Mouse (Mus musculus) spleen, postnatal 14 days (tissue): Measurements from ENCODE around the gene Rln3.
A peak's percentile ranks its signal among the peaks of the same experiment; 100 is the strongest.

Experiments
- DNase-seq, 2 experiments: peaks; one replicate each; pipeline ENCODE4 v3.0.0; 2021 to 2022; ENCODE audit warnings: low spot score in 2 of 2

Gene Rln3

GRCm38 (mm10) chr8:84065457-84066072 is 20.8 kb upstream of the Rln3 start:
- no peak for DNase-seq

- DNase-seq = no peak
Observed at GRCm38 (mm10) chr8:84065037-84065436, 20.2 kb upstream of the Rln3 start, which contains the start of gene Gm10643. TSS of gene Gm10643 (minus strand) at chr8:84065137.

GRCm38 (mm10) chr8:84063861-84064610 is 19.2 kb upstream of the Rln3 start:
- peak; percentile 26 to 59 for DNase-seq

- DNase-seq = no peak
Observed at GRCm38 (mm10) chr8:84060245-84060644, 15.4 kb upstream of the Rln3 start.

GRCm38 (mm10) chr8:84059226-84059625 is 14.4 kb upstream of the Rln3 start:
- no peak for DNase-seq

GRCm38 (mm10) chr8:84057827-84058226 is 13.0 kb upstream of the Rln3 start:
- no peak for DNase-seq

- no peak for DNase-seq
Observed at GRCm38 (mm10) chr8:84053229-84053628, 8.4 kb upstream of the Rln3 start.

GRCm38 (mm10) chr8:84052746-84053145 is 7.9 kb upstream of the Rln3 start:
- no peak for DNase-seq

GRCm38 (mm10) chr8:84048171-84048570 is 3.4 kb upstream of the Rln3 start:
- no peak for DNase-seq

GRCm38 (mm10) chr8:84046505-84046904 is 1.7 kb upstream of the Rln3 start:
- no peak for DNase-seq

- DNase-seq = no peak
Observed at GRCm38 (mm10) chr8:84044103-84044502, 697 bp downstream of the Rln3 start.

GRCm38 (mm10) chr8:84042948-84043342 is 1.9 kb downstream of the Rln3 start:
- no peak for DNase-seq

- peak; percentile 32 to 60 for DNase-seq
Observed at GRCm38 (mm10) chr8:84042066-84042947, 2.5 kb downstream of the Rln3 start, which contains the start of gene Il27ra. TSS of gene Il27ra (minus strand) at chr8:84042589.

- DNase-seq = peak; percentile 49 to 70
Observed at GRCm38 (mm10) chr8:84039050-84039449, 5.8 kb downstream of the Rln3 start.

- no peak for DNase-seq
Observed at GRCm38 (mm10) chr8:84038015-84038414, 6.8 kb downstream of the Rln3 start.

GRCm38 (mm10) chr8:84032777-84033176 is 12.0 kb downstream of the Rln3 start:
- no peak for DNase-seq

- no peak for DNase-seq
Observed at GRCm38 (mm10) chr8:84029272-84029671, 15.5 kb downstream of the Rln3 start.

- peak in 1 of 2 experiments; percentile 50 for DNase-seq
Observed at GRCm38 (mm10) chr8:84027449-84027848, 17.4 kb downstream of the Rln3 start.

GRCm38 (mm10) chr8:84025863-84026262 is 18.9 kb downstream of the Rln3 start:
- DNase-seq = no peak

- peak in 1 of 2 experiments; percentile 53 for DNase-seq
Observed at GRCm38 (mm10) chr8:84024171-84024570, 20.6 kb downstream of the Rln3 start.

GRCm38 (mm10) chr8:84023631-84024030 is 21.2 kb downstream of the Rln3 start:
- no peak for DNase-seq

GRCm38 (mm10) chr8:84023085-84023484 is 21.7 kb downstream of the Rln3 start:
- DNase-seq = no peak
